Mouse (Mus musculus): ENCODE data around the gene Krtap19-5. TPM values are rescaled to one million over a fixed set of nuclear protein-coding genes. Genes with fewer than 3 reads are reported as not detected.

Gene Krtap19-5
- not detected in 4 replicates for total RNA-seq (2023)

GRCm38 (mm10) chr16:88896357-88896756 is at the start of gene Krtap19-5:
TSS of gene Krtap19-5 (minus strand) at chr16:88896457.

GRCm38 (mm10) chr16:88932165-88932564 is 35.9 kb upstream of the Krtap19-5 start, which contains the start of gene Krtap19-9b:
TSS of gene Krtap19-9b (minus strand) at chr16:88932265.

GRCm38 (mm10) chr16:88884989-88885388 is 11.3 kb downstream of the Krtap19-5 start, which contains the start of gene Krtap19-4:
TSS of gene Krtap19-4 (minus strand) at chr16:88885089.

GRCm38 (mm10) chr16:88877938-88878337 is 18.3 kb downstream of the Krtap19-5 start, which contains the start of gene Krtap19-3:
TSS of gene Krtap19-3 (minus strand) at chr16:88878038.

GRCm38 (mm10) chr16:88874169-88874568 is 22.1 kb downstream of the Krtap19-5 start, which contains the start of gene Krtap19-2:
TSS of gene Krtap19-2 (minus strand) at chr16:88874269.

GRCm38 (mm10) chr16:88869311-88869710 is 26.9 kb downstream of the Krtap19-5 start, which contains the start of gene Krtap19-1:
TSS of gene Krtap19-1 (minus strand) at chr16:88869411.

Other genes with a start within 250 kb of the Krtap19-5 start
- not detected in 4 replicates for gene Krtap26-1, start 248.7 kb downstream of the Krtap19-5 start, total RNA-seq (2023)
- not detected in 4 replicates for gene Krtap27-1, start 224.8 kb downstream of the Krtap19-5 start, total RNA-seq (2023)
- gene 2310061N02Rik, start 188.5 kb downstream of the Krtap19-5 start, total RNA-seq (2023), result not detected in 4 replicates
- gene Krtap13-1, start 167.6 kb downstream of the Krtap19-5 start, total RNA-seq (2023), result not detected in 4 replicates
- not detected in 4 replicates for gene Krtap13, start 144.8 kb downstream of the Krtap19-5 start, total RNA-seq (2023)
- gene 2310034C09Rik, start 137.6 kb downstream of the Krtap19-5 start, total RNA-seq (2023), result not detected in 4 replicates
- gene 2310057N15Rik, start 122.3 kb downstream of the Krtap19-5 start, total RNA-seq (2023), result not detected in 4 replicates
- not detected in 4 replicates for gene Gm5965, start 118.6 kb downstream of the Krtap19-5 start, total RNA-seq (2023)
- gene Gm20741, start 84.2 kb downstream of the Krtap19-5 start, total RNA-seq (2023), result not detected in 4 replicates
- not detected in 4 replicates for gene Krtap15, start 76.2 kb downstream of the Krtap19-5 start, total RNA-seq (2023)
- not detected in 4 replicates for gene Krtap14, start 70.3 kb downstream of the Krtap19-5 start, total RNA-seq (2023)
- gene Krtap19-1, start 27.0 kb downstream of the Krtap19-5 start, total RNA-seq (2023), result not detected in 4 replicates
- not detected in 4 replicates for gene Krtap19-2, start 22.2 kb downstream of the Krtap19-5 start, total RNA-seq (2023)
- gene Krtap19-3, start 18.4 kb downstream of the Krtap19-5 start, total RNA-seq (2023), result not detected in 4 replicates
- gene Krtap19-4, start 11.4 kb downstream of the Krtap19-5 start, total RNA-seq (2023), result not detected in 4 replicates
- not detected in 4 replicates for gene Krtap19-9b, start 35.8 kb upstream of the Krtap19-5 start, total RNA-seq (2023)
- gene Krtap16-3, start 66.4 kb upstream of the Krtap19-5 start, total RNA-seq (2023), result not detected in 4 replicates
- not detected in 4 replicates for gene Krtap22-2, start 114.3 kb upstream of the Krtap19-5 start, total RNA-seq (2023)
- not detected in 4 replicates for gene Gm10229, start 118.8 kb upstream of the Krtap19-5 start, total RNA-seq (2023)
- not detected in 4 replicates for gene Krtap6-1, start 135.2 kb upstream of the Krtap19-5 start, total RNA-seq (2023)
- gene Gm10228, start 145.0 kb upstream of the Krtap19-5 start, total RNA-seq (2023), result not detected in 4 replicates
- gene Krtap6-5, start 151.4 kb upstream of the Krtap19-5 start, total RNA-seq (2023), result not detected in 4 replicates
- gene 1110025L11Rik, start 167.5 kb upstream of the Krtap19-5 start, total RNA-seq (2023), result not detected in 4 replicates
- gene Krtap6-3, start 187.6 kb upstream of the Krtap19-5 start, total RNA-seq (2023), result not detected in 4 replicates
- gene Gm6358, start 244.4 kb upstream of the Krtap19-5 start, total RNA-seq (2023), result not detected in 4 replicates

Data from B cell, adult 62 days (primary cell).